Mouse (Mus musculus) frontal cortex, adult 2 months (tissue): ENCODE measurements at regions not wholly inside any gene's neighbourhood (a gene's known extent, or its start where the extent isn't known, plus 50 kb on each side); places are given as distances from the start of the nearest gene placed in this dataset.

Experiments used
- DNase-seq, 2 experiments: peaks; one replicate each; pipeline ENCODE4 v3.0.0; 2022; ENCODE audit warnings: low spot score in 1 of 2; ENCODE audit errors: extremely low spot score in 1 of 2

DNA sequence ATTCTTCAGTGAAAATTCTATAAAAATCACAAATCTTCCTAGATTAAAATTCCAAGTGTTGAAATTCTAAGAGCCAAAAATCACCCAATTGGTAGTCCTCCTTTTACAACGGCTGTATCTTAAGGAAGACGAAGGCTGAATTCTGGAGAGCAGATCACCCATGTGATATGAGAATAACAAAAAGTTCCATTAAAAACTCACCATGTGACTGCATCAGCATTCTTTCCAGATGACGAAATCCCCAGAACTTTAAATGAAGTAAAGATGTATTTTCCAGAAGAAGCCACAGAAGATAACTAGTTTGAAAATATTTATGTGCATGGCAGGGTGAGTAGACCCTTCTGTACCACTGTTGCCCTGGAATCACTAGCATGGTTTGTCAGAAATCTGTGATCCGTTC is 723.5 kb downstream of the Gm826 start:
- no peak for DNase-seq

DNA sequence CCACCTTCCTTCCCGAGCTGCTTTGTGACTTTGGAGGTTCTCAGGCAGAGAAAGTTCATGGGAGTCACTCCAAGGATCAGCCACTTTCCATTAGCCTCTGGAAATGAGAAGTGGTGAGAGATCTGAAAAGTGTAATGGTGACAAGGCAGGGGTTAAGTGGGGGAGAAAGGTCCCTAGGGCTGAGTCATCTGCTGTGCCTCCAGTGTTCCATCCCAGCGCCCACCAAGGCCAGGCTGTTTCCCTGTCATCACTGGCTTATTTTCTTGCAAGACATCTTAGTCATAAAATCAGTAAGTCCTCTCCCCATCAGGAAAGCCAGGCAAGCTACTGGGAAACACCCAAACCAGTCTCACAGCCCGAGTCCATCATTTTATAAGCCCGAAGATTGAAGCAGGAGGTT is 717.3 kb downstream of the Gm826 start:
- DNase-seq, result no peak

DNA sequence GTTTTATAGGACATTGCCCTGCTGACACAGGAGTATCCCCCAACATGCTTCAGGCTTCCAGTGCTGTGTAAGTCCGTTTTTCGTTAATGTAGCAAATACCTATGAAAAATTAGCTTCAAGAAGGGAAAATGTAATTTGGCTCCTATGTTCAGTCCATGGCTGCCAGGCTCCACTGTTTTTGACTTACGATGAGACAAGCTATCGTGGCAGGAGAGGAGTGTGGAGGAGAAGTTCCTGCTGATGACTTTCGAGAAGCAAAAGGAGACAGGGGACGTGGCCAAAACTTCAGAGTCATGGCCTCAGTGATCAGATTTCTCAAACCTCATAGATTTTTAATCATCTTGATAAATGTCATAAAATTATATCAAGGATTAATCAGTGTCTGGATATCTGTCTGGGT is 712.7 kb downstream of the Gm826 start:
- DNase-seq, result no peak

DNA sequence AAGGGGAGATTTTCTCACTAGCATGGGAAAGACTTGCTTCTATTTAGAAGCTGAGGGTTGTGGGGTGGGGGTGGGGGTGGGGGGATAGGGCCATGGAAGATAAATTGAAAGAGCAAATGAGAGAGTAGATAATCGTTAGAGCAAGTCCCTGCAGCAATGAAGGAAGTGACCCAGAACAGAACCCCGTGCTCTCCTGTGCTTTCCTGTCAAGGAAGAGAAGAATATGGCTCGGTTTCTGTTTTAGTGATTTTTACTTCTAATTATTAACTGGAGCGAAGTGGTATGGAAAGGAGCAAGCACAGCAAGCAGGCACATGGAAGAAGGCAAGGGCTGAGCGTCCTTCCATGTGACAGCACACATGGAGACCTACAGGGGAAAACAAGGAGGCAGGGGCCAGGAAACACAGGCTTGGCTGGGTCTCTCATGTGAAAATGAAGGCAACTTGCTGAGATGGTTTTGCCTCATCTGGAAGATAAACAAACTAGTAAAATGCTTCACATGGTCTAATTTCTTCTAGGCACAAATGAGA is 711.8 kb downstream of the Gm826 start:
- no peak for DNase-seq

DNA sequence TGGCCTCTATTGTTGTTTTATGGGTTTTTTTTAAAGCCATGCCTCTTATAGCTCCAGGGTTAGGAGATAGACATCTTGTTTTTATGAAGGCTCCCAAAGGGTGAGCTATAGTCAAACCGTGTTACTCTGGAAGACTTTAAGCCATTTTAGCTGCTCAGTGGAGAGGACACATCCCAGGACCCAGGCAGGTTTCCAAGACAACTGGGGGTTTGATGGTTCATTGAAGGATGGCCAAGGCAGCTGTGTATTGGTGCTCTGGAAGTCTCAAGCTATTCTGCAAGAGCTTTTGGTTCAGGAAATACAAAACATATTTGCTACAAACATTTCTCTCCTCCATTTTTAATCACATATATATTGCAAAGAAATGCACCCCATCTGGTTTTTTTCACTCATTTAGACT is 708.7 kb downstream of the Gm826 start:
- DNase-seq, result no peak

DNA sequence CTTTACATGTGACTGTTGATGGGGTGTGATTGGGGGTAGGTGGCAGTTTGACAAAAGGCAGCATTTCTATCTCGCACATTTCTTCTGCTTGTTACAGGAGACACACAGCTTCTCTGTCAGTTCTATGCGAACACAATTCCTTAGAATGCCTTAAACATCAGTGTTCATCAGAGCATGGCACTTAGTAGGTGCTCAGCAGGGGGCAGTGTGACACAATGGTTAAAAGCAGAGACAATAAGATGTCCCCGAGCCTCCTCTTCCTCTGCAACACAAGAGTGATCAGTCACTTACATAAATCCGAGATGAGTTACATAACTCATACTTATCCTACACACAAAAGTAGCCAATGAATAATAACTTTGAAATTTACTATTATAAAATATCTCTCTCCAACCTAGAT is 688.1 kb downstream of the Gm826 start:
- peak in 1 of 2 experiments; percentile 31 for DNase-seq

DNA sequence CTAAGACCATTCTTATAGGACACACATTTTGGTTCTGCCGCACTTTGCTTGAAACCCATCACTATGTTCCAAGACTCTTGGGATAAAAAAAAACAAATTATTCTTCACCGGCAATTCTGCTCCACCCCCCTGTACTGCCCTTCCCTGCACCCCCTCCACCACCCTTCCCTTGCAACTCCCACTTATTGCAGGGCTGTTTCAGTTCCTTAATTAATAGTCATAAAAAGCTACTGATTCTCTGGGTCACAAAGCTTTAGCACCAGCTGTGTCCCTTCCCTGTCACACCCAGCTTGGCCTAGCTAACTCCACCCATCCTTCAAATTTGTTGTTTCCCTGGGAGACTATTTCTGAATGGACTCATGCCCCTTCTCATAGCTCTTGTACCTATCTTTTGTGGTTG is 687.4 kb downstream of the Gm826 start:
- no peak for DNase-seq

DNA sequence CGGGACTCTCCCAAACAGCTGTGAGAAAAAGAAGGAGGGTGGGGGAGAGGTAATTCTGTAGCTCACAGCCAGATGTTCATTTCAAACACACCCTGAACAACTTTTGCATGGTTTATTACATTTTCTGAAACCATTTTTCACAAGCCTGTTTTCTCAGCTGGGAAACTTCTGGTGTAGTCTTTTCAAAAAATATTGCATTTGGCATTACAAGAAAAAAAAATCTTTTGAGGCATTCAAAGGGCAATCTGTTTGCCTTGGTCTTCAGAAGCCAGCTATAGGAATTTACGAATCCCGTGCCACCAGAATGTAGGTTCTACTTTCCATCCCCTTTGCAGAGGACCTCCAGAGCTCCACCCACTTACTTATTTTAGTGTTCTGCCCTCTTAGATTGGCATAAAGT is 681.7 kb downstream of the Gm826 start:
- no peak for DNase-seq

DNA sequence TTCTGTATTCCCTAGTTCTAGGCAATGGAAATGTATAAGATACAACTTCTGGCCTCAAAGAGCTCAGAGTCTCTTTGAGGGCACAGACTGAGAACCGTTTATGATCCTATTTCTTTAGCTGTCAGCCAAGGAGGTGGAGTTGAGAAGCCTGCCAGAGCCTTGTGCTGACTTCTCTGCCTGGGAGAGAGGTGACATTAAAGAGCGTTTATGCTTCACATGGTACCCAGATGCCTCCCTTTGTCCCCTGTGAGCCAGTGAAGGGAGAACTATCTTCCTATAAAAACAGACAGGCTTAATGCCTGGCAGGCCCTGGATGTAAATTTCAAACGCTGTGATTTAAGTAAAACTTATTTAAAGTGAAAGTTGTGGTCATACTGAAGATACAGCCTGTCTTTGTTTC is 657.1 kb downstream of the Gm826 start:
- no peak for DNase-seq

DNA sequence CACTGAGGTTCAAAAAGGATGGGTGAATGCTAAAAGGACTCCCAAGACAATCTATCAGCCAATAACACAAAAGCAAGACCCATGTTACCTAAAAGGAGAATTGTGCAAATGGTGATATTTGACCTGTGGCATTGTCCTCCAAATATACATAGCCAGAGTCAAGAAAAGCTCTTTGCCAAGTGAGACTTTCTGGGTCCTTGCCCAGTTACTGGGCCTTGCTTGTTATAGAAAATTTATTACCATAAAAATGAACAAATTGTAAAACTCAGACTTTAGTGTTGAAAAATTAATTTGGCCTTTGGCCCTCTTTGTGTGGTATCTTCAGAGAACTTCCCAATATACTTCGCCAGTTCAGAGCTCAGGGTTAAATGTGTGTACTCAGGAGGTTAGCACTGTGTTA is 653.3 kb downstream of the Gm826 start:
- DNase-seq, result no peak

DNA sequence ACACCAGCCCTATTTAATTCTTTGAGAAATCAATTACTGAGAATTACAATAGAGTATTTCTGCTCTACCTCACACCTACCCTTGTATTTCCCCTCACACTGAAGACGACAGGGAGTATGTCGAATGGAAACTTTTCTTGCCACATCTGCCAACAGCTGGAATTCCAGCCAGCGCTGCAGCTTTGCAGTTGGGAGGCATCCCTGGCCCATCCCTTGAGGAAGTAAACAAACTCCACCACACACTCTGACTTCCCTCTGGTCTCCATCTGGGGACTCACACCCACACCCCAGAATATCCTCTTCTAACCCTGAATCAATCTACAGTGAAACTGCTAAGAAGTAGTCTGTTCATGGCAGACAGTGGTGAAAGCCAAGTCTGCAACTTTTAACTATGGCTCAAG is 630.9 kb downstream of the Gm826 start:
- no peak for DNase-seq

DNA sequence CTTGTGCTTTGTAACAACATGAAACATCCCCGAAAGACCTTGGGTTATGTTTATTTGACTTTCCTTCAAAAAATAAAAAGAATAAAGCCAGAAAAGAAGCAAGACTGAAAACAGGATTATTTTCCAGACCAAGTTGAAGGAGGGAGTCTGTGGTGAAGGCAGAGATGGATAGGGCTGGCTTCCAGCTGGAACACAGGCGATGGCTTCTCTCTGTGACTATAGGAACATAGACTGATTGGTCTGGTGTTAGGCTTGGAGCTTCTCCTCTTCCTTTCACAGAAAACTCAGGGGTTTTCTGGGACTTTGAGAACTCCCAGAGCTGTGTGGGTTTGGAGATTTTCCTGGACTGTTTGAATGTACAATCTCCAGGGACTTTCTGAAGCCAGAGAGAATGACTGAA is 625.8 kb downstream of the Gm826 start:
- no peak for DNase-seq

DNA sequence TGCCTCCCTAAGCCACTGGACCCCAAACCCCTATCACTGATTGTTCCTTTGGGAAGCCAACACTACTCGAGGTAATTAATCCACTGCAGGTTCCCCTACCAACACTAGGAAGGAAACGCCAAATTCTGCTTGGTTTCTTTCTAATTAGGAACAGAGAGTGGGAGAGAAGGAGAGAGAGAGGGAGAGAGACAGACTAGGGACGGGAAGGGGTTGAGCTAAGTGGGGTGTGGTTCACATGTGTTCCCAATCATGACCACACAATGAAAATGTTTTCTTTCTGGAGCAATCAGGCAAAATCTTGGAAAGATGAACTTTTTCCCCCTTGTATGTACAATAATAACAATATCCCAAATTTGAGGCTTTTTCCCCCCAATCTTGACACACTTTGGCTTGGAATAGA is 619.3 kb downstream of the Gm826 start:
- no peak for DNase-seq

DNA sequence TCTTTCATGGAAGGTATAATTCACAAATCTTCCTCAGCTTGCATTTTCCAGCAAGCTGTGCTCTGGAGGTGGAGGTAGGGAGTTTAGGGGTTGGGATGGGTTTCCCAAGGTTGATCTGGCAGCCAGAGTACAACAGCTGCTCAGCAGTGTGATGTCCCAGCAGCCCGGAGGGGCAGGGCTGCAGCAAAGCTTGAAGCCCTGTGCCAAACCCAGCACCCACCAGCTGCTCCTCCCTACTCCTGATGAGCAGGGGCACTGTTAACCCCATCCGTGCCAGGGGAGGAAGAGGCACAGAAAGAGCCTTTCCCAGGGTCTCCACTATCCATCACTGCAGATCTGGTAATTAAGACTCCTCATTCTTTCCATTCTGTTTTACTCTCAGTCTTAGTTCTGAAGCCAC is 615.2 kb downstream of the Gm826 start:
- DNase-seq, result no peak

DNA sequence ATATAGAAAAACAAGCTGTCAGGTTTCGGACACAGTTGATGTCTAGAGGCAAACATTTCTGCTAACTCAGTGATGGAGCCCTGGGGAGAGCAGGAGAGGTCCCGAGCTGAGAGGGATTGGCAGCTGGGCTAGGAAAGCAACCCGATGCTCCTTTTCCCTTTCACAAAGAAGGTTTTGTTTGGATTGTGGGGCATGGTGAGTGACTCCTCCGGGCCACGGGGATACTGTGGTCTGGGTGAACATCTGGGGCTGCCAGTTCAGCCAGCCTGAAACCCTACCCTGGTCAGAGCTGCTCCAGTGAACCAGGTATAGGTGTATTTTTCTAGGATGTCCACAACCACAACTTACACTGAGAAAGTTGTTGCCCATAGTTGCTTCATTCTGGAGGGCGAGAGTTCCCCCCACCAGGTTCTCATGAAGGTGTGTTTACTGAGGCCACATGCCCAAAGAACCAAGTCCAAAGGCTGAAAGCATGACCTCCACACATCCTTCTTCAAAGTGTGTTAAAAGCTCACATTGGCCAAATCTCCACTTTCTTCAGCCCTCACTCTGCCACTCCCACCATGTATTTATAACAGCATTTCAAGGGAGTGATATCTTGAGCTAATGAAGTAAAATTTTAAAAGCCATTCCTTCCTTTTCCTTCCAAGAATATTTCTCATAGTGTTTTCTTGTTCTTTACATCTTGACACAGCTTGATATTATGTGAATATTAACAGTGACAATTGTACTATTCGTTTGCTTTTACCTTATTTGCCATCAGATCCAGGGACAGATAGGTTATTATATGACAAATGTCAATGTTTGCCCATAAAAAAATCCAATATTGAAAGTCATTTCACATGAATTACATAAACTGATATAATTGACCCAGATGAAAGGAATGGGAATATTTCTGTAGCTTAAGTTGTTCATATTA is 608.5 kb downstream of the Gm826 start:
- no peak for DNase-seq

DNA sequence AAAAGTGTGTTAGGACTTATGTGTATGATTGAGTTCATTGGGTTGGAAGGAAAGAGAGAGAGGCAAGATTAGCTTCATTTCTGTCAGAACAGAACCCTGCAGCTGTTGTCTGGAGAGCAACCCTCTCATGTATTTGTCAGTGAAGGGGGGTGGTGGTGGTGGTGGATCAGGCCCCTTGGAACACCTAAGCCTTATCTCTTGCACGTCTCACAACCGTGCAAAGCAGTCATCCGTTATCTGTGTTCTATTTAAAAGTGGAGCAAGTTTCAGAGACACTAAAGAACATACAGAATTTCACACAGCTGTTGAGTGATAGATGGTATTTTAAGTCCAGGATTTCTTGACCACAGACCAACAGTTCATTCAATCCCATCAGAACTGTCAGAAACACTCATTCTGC is 604.7 kb downstream of the Gm826 start:
- no peak for DNase-seq

DNA sequence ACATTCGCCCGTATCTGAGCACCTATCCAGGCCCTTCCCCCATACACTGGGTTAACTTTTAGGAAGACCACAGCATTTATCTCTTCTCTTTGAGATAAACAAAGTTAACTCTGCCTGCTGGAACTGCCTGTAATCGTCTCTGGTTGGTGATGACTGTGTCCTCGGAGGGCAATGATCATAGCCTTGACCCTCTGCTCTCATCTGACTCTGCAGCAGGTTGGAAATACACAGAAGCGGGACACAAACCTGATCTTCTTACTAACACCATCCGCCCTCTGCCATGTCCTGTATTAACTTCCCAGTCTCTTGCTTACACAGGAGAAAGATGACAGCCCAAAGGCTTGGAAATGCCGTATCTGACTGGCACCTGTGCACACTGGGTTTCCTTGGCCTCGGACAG is 603.7 kb downstream of the Gm826 start:
- no peak for DNase-seq

DNA sequence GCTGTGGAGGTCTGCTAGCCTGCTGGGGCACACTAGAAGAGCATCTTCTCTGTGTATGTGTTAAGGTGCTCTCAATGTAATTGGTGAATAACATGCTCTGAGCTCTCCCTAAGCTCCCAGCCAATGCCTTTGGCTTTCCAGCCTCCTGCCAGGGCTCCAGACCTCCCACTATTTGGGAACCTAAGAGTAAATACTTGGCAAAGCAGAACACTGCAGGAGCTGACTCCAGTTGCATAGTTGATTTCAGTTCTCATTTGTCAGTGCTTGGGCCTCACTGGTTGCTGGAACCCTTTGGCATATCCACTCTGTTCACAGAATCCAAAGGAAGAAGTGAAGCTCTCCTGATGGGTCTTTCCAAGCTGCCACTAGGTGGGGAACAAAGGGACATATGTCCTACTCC is 602.7 kb downstream of the Gm826 start:
- no peak for DNase-seq

DNA sequence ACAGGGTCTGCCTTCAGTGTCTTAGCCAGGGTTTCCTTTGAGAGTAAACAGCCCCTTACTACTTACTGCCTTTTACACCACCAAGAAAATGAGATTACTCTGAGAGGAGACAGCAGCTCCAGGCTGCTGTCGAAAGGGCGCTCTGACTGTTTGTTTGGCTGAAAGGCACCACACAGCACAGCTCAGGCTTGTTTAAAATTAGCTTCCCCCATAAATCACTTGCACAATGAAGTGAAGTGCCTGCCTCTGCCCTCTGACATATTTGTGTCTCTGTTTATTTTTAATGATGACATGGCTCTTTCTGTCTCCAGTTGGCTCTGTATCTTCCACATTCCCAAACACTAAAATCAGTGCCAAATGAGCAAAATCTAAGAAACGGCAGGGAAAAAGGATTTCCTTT is 601.5 kb downstream of the Gm826 start:
- DNase-seq, result no peak

DNA sequence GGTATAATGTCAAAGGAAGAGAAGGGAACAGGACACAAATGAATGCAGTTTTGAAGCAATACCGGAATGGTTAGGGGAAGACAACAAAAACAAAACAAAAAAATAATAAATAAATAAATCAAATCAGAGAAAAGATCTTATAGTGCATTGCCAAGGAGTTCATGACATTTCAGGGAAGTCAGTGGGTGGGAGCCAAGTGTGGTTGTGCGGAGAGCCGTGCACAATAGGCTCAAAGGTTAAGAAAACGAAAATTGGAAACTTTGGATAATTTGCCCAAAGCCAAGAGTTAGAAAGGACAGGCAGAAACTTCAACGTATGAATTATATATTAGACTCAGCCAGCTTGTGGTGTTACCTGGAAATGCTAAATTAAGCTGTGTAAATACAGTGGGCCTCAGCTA is 599.4 kb downstream of the Gm826 start:
- DNase-seq, result no peak

DNA sequence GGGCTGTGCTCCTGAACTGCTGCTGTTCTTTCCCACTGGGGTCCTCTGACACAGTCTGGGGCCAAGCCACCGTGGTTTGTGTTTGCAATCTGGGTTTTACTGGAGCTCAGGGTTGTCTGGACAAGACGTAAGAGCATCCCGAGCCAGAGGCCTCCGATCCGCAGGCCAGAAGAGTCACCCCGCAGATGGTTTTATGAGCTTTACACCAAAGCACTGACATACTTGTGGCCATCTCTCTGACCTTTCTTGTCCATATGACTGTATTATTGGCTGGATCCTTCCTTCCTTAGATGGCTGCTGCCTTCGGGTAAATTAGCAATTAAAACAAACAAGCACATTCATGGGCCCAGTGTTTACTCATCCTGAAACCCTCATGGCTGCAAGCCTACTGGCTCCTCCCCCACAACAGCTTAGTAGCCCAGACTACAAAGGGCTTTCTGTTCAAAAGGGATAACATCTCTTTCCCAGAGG is 578.4 kb downstream of the Gm826 start:
- DNase-seq, result peak; percentile 4 to 34

DNA sequence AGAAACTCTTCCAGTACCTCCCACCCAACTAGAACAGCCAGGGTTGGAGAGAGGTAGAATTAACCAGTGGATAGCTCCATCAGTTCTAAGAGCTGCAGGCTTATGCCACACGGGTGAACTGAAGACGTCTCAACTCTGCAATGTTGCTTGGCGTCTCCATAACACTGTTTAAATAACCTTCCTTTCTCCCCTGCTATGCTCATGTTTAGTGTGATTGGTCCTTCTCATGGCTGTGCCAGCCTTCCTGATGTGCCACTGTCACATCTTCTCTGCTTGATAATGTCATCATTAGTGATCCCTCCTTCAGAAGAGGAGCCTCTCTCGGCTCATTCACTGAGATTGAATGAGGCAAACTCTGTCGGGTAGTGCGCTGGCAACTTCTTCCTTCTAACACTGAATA is 573.2 kb downstream of the Gm826 start:
- no peak for DNase-seq
